Mouse (Mus musculus): ENCODE measurements around the gene Xpnpep2.

- TF ChIP-seq CTCF (IDR thresholded peaks at IDR 0.05) (no peak), POLR2A (IDR thresholded peaks at IDR 0.05; ENCODE audit: insufficient read depth, low read depth, low read length) (no peak)
Observed at GRCm38 (mm10) chrX:48139368-48140285, 31.1 kb downstream of the Xpnpep2 start.

All from heart, adult 2 months (tissue).